Mouse (Mus musculus): ENCODE results near the gene Zfp952. TPM values are rescaled to one million over a fixed set of nuclear protein-coding genes. Genes with fewer than 3 reads are reported as not detected.

Zfp952 gene
- polyA plus RNA-seq (2016; fragmentation: Nextera tagmentation; extraction: Ambion mirVana) = 16.6 and 18.2 TPM in 2 replicates

DNA sequence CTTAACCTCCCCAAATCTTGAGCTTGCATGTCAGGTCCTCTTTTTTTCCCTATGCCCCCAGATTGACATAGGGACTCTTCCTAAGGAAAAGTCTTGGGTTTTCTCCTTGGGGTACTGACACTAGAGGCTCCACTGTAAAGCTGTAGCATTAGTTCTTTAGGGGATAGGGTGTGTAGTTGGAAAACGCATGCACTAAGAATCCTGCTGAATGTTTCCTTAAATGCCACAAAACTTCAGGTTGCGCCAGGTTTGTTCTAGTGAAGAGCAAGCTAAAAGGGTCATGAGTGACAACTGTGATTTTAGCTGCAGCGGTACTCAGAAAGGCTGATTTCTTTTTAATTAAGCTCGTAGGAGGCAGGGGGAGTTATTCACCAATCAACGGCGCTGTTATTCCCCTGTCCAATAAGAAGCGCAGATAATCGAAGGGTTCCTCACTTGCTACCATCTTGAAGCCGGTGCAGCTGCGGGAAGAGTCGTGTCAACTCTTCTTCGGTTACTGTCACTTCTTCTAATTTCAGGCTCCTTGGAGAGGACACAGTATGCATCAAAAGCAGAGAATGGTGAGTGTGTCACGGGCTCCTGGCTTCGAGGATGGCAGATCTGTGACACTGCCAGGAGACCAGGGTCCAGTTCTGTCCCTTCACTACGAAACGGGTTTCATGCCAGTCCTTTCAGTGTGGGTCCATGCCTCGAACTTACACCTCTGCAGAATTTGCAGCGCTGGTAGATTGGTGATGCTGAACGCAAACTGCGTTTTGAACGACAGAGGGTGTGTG lies at the start of gene Zfp952:
Gene Zfp952 (plus strand): TSS at position 431 of the 776 bp plus-strand sequence.
- peak within 1 kb of the TSS; percentile 72 for H3K9ac ChIP-seq
- H3K4me1 ChIP-seq = peaks cover 12% of the 10 kb centered on the region
- under 1% methylated on average over 21 of the region's 21 CpGs for WGBS

DNA sequence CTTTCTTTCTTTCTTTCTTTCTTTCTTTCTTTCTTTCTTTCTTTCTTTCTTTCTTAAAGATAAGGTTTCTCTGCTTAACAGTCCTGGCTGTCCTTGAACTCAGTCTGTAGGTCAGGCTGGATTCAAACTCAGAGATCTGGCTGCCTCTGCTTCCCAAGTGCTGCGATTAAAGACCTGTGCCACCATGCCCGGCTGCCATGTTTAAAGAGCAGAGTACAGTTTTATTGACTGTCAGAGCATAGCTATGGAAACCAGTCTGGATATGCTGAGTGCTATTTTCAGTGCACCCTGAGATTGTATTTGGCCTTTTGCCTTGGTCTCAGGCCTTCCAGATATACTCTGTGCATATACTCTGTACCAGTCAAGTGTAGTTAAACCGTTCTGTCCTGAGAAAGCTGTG lies 49.3 kb upstream of the Zfp952 start:
- Histone ChIP-seq H3K4me2 (no peak overlapping the region), H3K27ac (no peak overlapping the region), H3K27me3 (no peaks in the 10 kb centered on the region; the same call in 1 of the 2 replicates), H3K4me1 (peaks cover 5% of the 10 kb centered on the region; the same call in 1 of the 2 replicates), H3K9me3 (no peaks in the 10 kb centered on the region), H3K9ac (no peak overlapping the region), H3K36me3 (replicated peaks) (no peaks in the 10 kb centered on the region), H3K4me3 (replicated peaks) (no peak overlapping the region)
- 94% methylated on average over 3 of the region's 3 CpGs for WGBS
- ATAC-seq (ENCODE audit: low FRiP score) = no peak

More for the DNA sequence above, at the start of gene Zfp952:
- H3K9me3 ChIP-seq = no peaks in the 10 kb centered on the region
- peak within 1 kb of the TSS; percentile 78 for H3K4me2 ChIP-seq
- H3K27me3 ChIP-seq = no peaks in the 10 kb centered on the region
- H3K27ac ChIP-seq = peak within 1 kb of the TSS; percentile 78
- H3K36me3 ChIP-seq (replicated peaks) = peaks cover 19% of the 10 kb centered on the region
- peak within 1 kb of the TSS; percentile 60 for H3K4me3 ChIP-seq (replicated peaks)
- peak; percentile 97 for ATAC-seq (ENCODE audit: low FRiP score)

DNA sequence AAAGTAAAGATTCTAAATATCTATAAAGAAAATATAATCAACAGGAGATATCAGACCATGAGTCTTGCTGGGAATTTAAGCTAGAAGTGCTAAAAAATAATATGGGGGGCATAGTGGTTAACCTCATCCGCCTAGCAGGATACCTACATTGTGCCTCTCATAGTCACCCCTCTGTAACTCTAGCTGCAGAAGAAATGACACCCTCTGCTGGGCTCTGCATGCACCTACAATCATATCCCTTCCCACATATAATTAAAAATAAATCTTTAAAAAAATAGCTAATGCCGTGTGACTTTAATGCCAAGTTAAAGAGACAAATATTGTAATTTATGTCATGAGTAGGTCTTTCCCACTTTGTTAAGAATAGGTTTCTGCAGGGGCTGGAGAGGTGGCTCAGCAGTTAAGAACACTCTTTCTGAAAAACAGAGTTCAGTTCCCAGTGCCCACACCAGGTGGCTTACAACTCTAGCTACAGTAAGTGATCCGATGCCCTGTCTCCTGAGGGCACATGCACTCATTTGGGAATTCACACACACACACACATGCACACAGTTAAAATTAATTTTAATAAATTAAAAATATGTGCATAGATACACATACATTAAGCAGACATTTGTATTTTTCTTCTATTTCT lies 48.4 kb upstream of the Zfp952 start:
- Histone ChIP-seq H3K27ac (no peak overlapping the region), H3K4me3 (replicated peaks) (no peak overlapping the region), H3K27me3 (no peaks in the 10 kb centered on the region; the same call in 1 of the 2 replicates), H3K9me3 (no peaks in the 10 kb centered on the region), H3K4me2 (no peak overlapping the region), H3K4me1 (peaks cover 5% of the 10 kb centered on the region; the same call in 1 of the 2 replicates), H3K9ac (no peak overlapping the region), H3K36me3 (replicated peaks) (no peaks in the 10 kb centered on the region)
- no peak for ATAC-seq (ENCODE audit: low FRiP score)
- 67% methylated on average over 3 of the region's 3 CpGs for WGBS

DNA sequence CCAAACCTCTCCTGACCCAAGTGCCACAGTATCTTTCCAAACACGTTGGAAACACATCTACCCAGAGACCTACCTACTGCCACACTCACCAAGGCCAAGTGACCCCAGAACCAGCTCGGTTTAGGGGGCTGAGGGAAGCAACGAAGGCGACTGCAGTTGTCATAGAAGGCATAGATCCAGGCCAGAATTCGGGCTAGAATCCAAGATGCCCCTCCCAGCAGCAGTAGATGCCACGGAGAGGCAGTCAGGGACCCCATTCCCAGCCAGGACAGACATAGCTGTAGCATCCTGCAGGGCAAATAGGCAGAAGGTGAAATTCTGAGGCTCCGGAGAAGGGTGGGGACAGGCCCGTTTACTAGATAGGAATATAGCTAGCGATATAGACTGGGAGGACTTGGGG lies 46.2 kb upstream of the Zfp952 start:
- Histone ChIP-seq H3K27ac (no peak overlapping the region), H3K9me3 (no peaks in the 10 kb centered on the region), H3K4me3 (replicated peaks) (peak overlapping the region; percentile 40), H3K36me3 (replicated peaks) (no peaks in the 10 kb centered on the region), H3K4me1 (peaks cover 5% of the 10 kb centered on the region; the same call in 1 of the 2 replicates), H3K4me2 (peak overlapping the region; percentile 49), H3K9ac (peak overlapping the region; percentile 21; the same call in 1 of the 2 replicates), H3K27me3 (no peaks in the 10 kb centered on the region; the same call in 1 of the 2 replicates)
- WGBS = 71% methylated on average over 9 of the region's 9 CpGs
- no peak for ATAC-seq (ENCODE audit: low FRiP score)

DNA sequence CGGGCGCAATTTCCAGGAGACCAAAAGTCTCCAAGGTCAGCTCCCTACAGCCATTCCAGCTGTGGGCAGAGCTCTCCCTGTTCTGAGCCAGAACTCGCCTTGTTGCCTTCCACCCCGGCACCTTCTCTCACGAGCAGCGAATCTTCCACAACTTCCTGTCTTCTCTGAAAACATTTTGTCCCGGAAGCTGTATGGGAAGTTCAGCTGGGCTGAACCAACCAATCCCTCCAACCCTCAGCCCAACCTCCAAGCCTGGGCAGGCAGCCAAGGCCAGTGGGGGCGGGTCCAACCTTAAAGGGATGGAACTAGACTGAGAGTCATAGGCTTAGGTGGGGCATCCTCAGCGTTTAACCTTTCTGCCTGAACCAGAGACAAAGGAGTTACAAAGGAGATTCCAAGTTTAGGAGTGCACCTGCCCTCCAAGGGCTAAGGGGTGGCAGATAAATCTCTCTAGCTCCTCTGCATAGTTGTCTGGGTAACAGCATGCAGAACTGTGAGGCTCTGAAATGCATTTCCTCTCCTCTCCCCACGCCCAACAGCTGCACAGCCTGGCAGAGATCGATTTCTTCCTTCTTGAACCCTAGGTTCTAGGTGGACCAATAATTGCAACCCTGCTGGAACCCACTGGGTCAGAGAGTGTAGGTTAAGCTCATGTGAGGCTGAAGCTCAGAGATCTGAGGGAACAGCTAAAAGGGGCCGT lies 45.6 kb upstream of the Zfp952 start, which contains the start of gene Cyp4f13:
Gene Cyp4f13 (minus strand): TSS at position 188 of the 700 bp plus-strand sequence.
- Histone ChIP-seq H3K9ac (peak within 1 kb of the TSS; percentile 21; the same call in 1 of the 2 replicates), H3K27me3 (no peaks in the 10 kb centered on the region), H3K4me3 (replicated peaks) (peak within 1 kb of the TSS; percentile 40), H3K36me3 (replicated peaks) (no peaks in the 10 kb centered on the region), H3K4me2 (peak within 1 kb of the TSS; percentile 49), H3K4me1 (peaks cover 5% of the 10 kb centered on the region; the same call in 1 of the 2 replicates), H3K27ac (no peak within 1 kb of the TSS), H3K9me3 (no peaks in the 10 kb centered on the region)
- peak; percentile 65; the same call in 1 of the 2 replicates for ATAC-seq (ENCODE audit: low FRiP score)
- 45% methylated on average over 12 of the region's 12 CpGs for WGBS

DNA sequence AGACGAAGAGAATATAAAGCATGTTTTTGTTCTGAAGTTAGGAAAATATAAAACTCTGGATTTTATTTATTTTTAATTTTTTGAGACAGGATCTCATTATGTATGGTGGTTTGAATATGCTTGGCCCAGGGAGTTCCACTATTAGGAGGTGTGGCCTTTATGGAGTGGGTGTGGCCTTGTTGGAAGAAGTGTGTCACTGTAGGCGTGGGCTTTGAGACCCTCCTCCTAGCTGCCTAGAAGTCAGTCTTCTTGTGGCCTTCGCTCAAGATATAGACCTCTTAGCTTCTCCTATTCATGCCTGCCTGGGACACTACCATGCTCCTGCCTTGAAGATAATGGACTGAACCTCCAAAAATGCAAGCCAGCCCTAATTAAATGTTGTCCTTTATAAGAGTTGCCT lies 42.8 kb upstream of the Zfp952 start:
- no peak for ATAC-seq (ENCODE audit: low FRiP score)
- Histone ChIP-seq H3K27me3 (no peaks in the 10 kb centered on the region), H3K4me1 (peaks cover 5% of the 10 kb centered on the region; the same call in 1 of the 2 replicates), H3K9ac (no peak overlapping the region), H3K9me3 (no peaks in the 10 kb centered on the region), H3K27ac (no peak overlapping the region), H3K36me3 (replicated peaks) (no peaks in the 10 kb centered on the region), H3K4me3 (replicated peaks) (no peak overlapping the region), H3K4me2 (no peak overlapping the region)
- WGBS = 86% methylated on average over 3 of the region's 3 CpGs

DNA sequence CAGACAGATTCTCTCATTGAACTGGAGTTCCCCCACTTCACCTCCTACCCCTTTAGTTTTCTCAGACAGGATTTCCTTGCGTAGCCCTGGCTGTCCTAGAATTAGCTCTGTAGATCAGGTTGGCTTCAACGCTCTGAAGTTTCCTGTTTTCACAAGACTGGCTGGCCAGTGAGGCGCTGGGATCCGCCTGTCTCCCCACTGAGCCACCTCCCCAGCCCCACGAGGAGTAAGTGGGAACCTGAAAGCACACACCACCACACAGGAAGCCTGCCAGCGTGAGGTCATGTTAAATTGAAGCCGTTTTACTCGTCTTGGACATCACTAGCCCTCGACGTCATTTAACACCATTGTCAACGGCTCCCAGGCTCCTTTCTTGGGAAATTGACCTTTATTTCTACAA lies 41.9 kb upstream of the Zfp952 start:
- WGBS = 82% methylated on average over 11 of the region's 11 CpGs

DNA sequence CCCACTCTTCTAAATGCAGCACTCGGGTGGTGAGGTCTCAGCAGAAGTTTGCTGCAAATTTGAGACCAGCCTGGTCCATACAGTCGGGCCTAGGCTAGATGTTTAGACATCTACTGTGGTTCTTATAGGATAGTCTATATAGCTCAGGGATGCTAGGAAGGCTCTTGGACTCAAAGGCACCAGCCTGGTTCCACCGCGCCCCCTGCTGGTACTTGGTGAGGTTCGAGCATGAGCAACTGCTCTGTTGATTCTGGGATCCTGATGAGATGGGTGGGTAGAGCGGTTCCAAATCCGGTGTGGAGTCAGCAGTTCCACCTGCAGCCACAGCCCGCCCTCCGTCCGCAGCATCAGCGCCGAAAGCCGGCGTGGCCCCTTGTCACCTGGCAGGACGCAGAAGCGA lies 41.5 kb upstream of the Zfp952 start:
- no peak for ATAC-seq (ENCODE audit: low FRiP score)
- 27% methylated on average over 16 of the region's 16 CpGs for WGBS
- Histone ChIP-seq H3K9me3 (no peaks in the 10 kb centered on the region), H3K27ac (no peak overlapping the region), H3K4me1 (peaks cover 5% of the 10 kb centered on the region; the same call in 1 of the 2 replicates), H3K4me3 (replicated peaks) (no peak overlapping the region), H3K27me3 (no peaks in the 10 kb centered on the region), H3K4me2 (no peak overlapping the region), H3K9ac (no peak overlapping the region), H3K36me3 (replicated peaks) (no peaks in the 10 kb centered on the region)

More for the DNA sequence above, 41.9 kb upstream of the Zfp952 start:
- Histone ChIP-seq H3K27ac (no peak overlapping the region), H3K4me3 (replicated peaks) (no peak overlapping the region), H3K4me2 (no peak overlapping the region), H3K36me3 (replicated peaks) (no peaks in the 10 kb centered on the region), H3K4me1 (peaks cover 5% of the 10 kb centered on the region; the same call in 1 of the 2 replicates), H3K9me3 (no peaks in the 10 kb centered on the region), H3K27me3 (no peaks in the 10 kb centered on the region), H3K9ac (no peak overlapping the region)
- ATAC-seq (ENCODE audit: low FRiP score) = no peak

DNA sequence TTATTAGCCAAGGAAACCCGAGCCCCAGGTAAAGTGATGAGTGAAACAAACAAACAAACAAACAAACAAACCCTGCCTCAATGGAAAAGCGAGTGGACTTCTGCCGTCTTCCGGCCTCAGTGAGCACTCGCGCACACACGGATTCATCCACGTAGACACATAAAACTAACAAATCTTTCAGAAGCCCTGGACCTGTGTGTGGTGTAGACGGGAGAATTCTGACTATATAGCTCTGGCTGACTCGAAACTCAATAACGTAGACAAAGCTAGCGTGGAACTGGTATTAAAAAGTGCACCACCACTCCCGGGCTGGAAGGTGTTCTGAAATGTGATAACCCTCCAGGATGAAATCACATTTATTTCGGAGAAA lies 27.7 kb upstream of the Zfp952 start:
- Histone ChIP-seq H3K4me2 (peak overlapping the region; percentile 82), H3K9me3 (no peaks in the 10 kb centered on the region), H3K27ac (0 out of 2 replicates have a peak overlapping the region, but pooled peaks have one; percentile 19), H3K4me3 (replicated peaks) (peak overlapping the region; percentile 80), H3K9ac (peak overlapping the region; percentile 70), H3K4me1 (peaks cover 17% of the 10 kb centered on the region), H3K36me3 (replicated peaks) (no peaks in the 10 kb centered on the region), H3K27me3 (peaks cover 3% of the 10 kb centered on the region; the same call in 1 of the 2 replicates)
- ATAC-seq (ENCODE audit: low FRiP score) = peak; percentile 62
- WGBS = under 1% methylated on average over 14 of the region's 14 CpGs

DNA sequence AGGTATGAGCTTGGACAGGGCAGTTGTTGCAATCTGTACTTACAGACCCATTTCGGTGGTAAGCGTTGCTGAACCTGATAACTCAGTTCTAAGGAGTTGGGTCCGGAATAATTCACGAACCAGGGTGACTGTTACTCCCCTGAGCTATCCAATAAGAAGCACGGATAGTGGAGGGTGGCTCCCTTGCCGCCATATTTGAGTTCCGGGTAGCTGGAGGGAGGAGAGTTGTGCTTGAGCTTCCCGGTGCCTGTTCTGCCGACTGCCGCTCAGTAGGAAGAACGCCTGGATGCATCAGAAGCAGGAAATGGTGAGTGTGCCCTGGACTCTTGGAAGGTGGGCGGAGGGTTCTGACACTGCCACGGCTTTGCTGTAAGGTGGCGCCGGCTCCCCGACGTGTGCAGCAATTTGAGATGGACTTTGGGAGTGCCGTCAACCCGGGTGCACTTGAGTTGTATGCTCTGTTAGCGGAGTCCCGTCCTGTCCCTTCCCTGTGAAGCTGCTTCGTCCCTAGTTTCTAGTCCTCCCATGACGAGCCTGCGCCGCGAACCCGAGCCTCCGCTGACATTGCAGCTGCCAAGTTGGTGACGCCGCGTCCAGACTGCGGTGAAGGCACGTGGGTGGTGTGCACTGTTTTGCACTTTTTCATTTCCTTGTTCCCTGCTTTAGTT lies 27.2 kb upstream of the Zfp952 start, which contains the start of gene Zfp472:
Gene Zfp472 (plus strand): TSS at position 192 of the 668 bp plus-strand sequence.
- ATAC-seq (ENCODE audit: low FRiP score) = peak; percentile 100
- Histone ChIP-seq H3K27me3 (peaks cover 3% of the 10 kb centered on the region; the same call in 1 of the 2 replicates), H3K27ac (peak within 1 kb of the TSS; percentile 86), H3K4me1 (peaks cover 17% of the 10 kb centered on the region), H3K9ac (peak within 1 kb of the TSS; percentile 70), H3K9me3 (no peaks in the 10 kb centered on the region), H3K36me3 (replicated peaks) (no peaks in the 10 kb centered on the region), H3K4me2 (peak within 1 kb of the TSS; percentile 82), H3K4me3 (replicated peaks) (peak within 1 kb of the TSS; percentile 80)
- 0% methylated on average over 33 of the region's 33 CpGs for WGBS

DNA sequence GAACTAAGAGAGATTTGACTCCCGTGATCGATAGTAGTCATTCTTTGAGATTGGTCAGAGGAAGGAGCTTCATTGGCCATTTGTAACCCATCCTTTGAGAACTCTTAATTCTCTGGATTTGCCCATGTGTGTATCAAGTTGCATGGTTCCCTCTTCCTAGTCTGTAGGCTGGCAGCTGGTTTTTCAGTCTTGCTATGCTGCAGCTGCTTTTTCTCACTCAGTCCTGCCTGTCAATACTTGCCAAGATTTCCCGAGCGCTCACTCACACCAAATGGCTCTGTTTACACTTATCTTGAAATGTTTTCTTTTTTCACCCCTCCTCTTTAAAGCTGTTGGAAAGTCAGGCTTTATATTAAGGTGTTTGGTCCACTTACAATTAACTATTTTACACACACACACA lies 11.6 kb upstream of the Zfp952 start:
- Histone ChIP-seq H3K36me3 (replicated peaks) (peaks cover 42% of the 10 kb centered on the region), H3K4me1 (no peaks in the 10 kb centered on the region), H3K9me3 (no peaks in the 10 kb centered on the region), H3K9ac (no peak overlapping the region), H3K27ac (no peak overlapping the region), H3K4me3 (replicated peaks) (no peak overlapping the region), H3K4me2 (no peak overlapping the region), H3K27me3 (no peaks in the 10 kb centered on the region)
- ATAC-seq (ENCODE audit: low FRiP score) = no peak
- WGBS = 93% methylated on average over 4 of the region's 4 CpGs

Measured in forebrain, embryonic 12.5 days (tissue).